Comparison of ENCODE assay signal across 10 mouse cellular contexts in the genomic region with DNA sequence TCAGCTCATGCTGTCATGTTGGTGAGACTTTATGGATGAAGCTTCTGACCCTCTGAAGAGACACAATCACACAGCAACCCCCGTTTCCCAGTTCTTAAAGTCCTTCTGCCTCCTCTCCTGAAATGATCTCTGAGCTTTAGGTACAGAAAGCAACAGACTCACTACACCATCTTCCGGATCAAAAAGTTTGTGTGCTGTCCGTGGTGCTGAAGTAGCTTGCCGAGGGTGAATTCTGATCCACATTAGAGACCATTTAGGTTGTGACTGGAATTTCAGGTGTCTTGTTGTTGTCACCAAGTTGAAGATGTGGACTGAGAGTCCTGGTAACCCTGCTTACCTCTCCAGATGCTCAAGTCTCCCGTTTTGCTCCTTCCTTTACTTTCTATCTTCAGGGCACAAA.
DNase-seq lines count a peak whose midpoint lies in the region; ATAC-seq and TF ChIP-seq lines count a peak whose summit lies in the region.
"Had no signal": no experiment of that assay in that cellular context is flagged by ENCODE, and none has a peak within 500 bp of the region (broad histone marks: within the 10 kb centered on the region; RNA-seq: fewer than 3 reads in every experiment).

No protein-coding gene starts in this region.

- no peaks in the 10 kb centered on the region for H3K36me3 ChIP-seq in kidney, adult 2 months (ENCODE audit: control insufficient read depth, insufficient read depth, low read length)
- H3K36me3 ChIP-seq in kidney, embryonic 16.5 days (ENCODE audit: insufficient read depth, low read length), result no peaks in the 10 kb centered on the region
- H3K36me3 ChIP-seq in G1E (replicated peaks), result no peaks in the 10 kb centered on the region
- H3K36me3 ChIP-seq in limb, embryonic 14.5 days (ENCODE audit: control insufficient read depth, insufficient read depth, low read length), result no peaks in the 10 kb centered on the region
- H3K36me3 ChIP-seq: heart, embryonic 13.5 days; liver, embryonic 15.5 days had no signal

- H3K27me3 ChIP-seq in kidney, adult 2 months (replicated peaks; ENCODE audit: control insufficient read depth, insufficient read depth, low read length), result no peaks in the 10 kb centered on the region
- H3K27me3 ChIP-seq in kidney, embryonic 16.5 days (ENCODE audit: insufficient read depth, low read length), result no peaks in the 10 kb centered on the region
- no peaks in the 10 kb centered on the region for H3K27me3 ChIP-seq in G1E (ENCODE audit: insufficient read depth, low read length)
- no peaks in the 10 kb centered on the region for H3K27me3 ChIP-seq in limb, embryonic 14.5 days (ENCODE audit: control insufficient read depth, insufficient read depth, low read length)
- H3K27me3 ChIP-seq: heart, embryonic 13.5 days; liver, embryonic 15.5 days had no signal

- 27% methylated on average over 5 of the region's 5 CpGs for WGBS in kidney, adult 2 months
- 25% methylated on average over 5 of the region's 5 CpGs for WGBS in kidney, embryonic 16.5 days
- 31% methylated on average over 5 of the region's 5 CpGs for WGBS in limb, embryonic 14.5 days

- H3K4me2 ChIP-seq in kidney, embryonic 16.5 days (replicated peaks; ENCODE audit: low read depth, low read length), result no peak overlapping the region
- no peak overlapping the region for H3K4me2 ChIP-seq in limb, embryonic 14.5 days (replicated peaks; ENCODE audit: low read depth, low read length, severe bottlenecking)
- H3K4me2 ChIP-seq: heart, embryonic 13.5 days; liver, embryonic 15.5 days had no signal

- no peak for ATAC-seq in kidney, embryonic 16.5 days (ENCODE audit: low FRiP score, low TSS enrichment)
- ATAC-seq in G1E (ENCODE audit: extremely low read depth, insufficient number of reproducible peaks, low FRiP score, poor library complexity, severe bottlenecking), result no peak
- no peak for ATAC-seq in limb, embryonic 14.5 days (ENCODE audit: low FRiP score, low read depth)

- no peaks in the 10 kb centered on the region for H3K9me3 ChIP-seq in kidney, embryonic 16.5 days (ENCODE audit: low read length)
- no peaks in the 10 kb centered on the region for H3K9me3 ChIP-seq in G1E (replicated peaks)
- H3K9me3 ChIP-seq in limb, embryonic 14.5 days (ENCODE audit: control insufficient read depth, low read length), result no peaks in the 10 kb centered on the region
- H3K9me3 ChIP-seq: liver, embryonic 15.5 days had no signal

- H3K27ac ChIP-seq in kidney, adult 2 months (ENCODE audit: insufficient read depth, low read depth, low read length), result no peak overlapping the region
- H3K27ac ChIP-seq in kidney, embryonic 16.5 days (ENCODE audit: low read length), result no peak overlapping the region
- no peak overlapping the region for H3K27ac ChIP-seq in limb, embryonic 14.5 days (replicated peaks; ENCODE audit: low read depth, low read length)
- H3K27ac ChIP-seq: heart, embryonic 13.5 days; liver, embryonic 15.5 days had no signal

- no peak overlapping the region for H3K9ac ChIP-seq in kidney, embryonic 16.5 days (replicated peaks; ENCODE audit: low read length)
- no peak overlapping the region for H3K9ac ChIP-seq in limb, embryonic 14.5 days (ENCODE audit: low read depth, low read length, severe bottlenecking)
- H3K9ac ChIP-seq: heart, embryonic 13.5 days; liver, embryonic 15.5 days had no signal

- DNase-seq in kidney, adult 2 months, result peak; percentile 6
- DNase-seq in G1E (ENCODE audit: low spot score), result peak; percentile 3
- DNase-seq in brain, embryonic 14.5 days (ENCODE audit: low read depth), result peak; percentile 9
- DNase-seq in limb, embryonic 14.5 days (ENCODE audit: low spot score), result peak; percentile 66
- DNase-seq in layer of hippocampus, postnatal 36 days, result no peak
- DNase-seq in layer of hippocampus, adult 9-10 months (ENCODE audit: low spot score), result no peak
- DNase-seq: right cerebral cortex, postnatal 14 days had no signal

- TF ChIP-seq CTCF in kidney, adult 2 months (conservative IDR thresholded peaks at IDR 0.05; ENCODE audit: insufficient read depth, insufficient read length, low read depth, low read length), result no peak
- TF ChIP-seq CTCF in G1E (IDR thresholded peaks at IDR 0.05; ENCODE audit: low read depth, low read length), result no peak
- TF ChIP-seq CTCF in brain, embryonic 14.5 days (IDR thresholded peaks at IDR 0.05; ENCODE audit: borderline replicate concordance, extremely low read depth, insufficient read depth, insufficient read length), result no peak

- no peaks in the 10 kb centered on the region for H3K4me1 ChIP-seq in kidney, adult 2 months (ENCODE audit: control insufficient read depth, insufficient read depth, low read length)
- H3K4me1 ChIP-seq in kidney, embryonic 16.5 days (ENCODE audit: insufficient read depth, low read length), result no peaks in the 10 kb centered on the region
- H3K4me1 ChIP-seq in G1E (ENCODE audit: insufficient read depth, low read depth, low read length), result no peaks in the 10 kb centered on the region
- no peaks in the 10 kb centered on the region for H3K4me1 ChIP-seq in limb, embryonic 14.5 days (ENCODE audit: control insufficient read depth, insufficient read depth, low read length)
- H3K4me1 ChIP-seq: heart, embryonic 13.5 days; liver, embryonic 15.5 days had no signal

- no peak overlapping the region for H3K4me3 ChIP-seq in kidney, adult 2 months (ENCODE audit: insufficient read depth, low read depth, low read length)
- no peak overlapping the region for H3K4me3 ChIP-seq in kidney, embryonic 16.5 days (ENCODE audit: low read length)
- no peak overlapping the region for H3K4me3 ChIP-seq in G1E (ENCODE audit: low read depth, low read length)
- no peak overlapping the region for H3K4me3 ChIP-seq in limb, embryonic 14.5 days (replicated peaks; ENCODE audit: low read length)
- H3K4me3 ChIP-seq: heart, embryonic 13.5 days; liver, embryonic 15.5 days had no signal

- TF ChIP-seq POLR2A in kidney, adult 2 months (IDR thresholded peaks at IDR 0.05; ENCODE audit: low read depth, low read length), result no peak
- no peak for TF ChIP-seq POLR2A in brain, embryonic 14.5 days (IDR thresholded peaks at IDR 0.05; ENCODE audit: borderline replicate concordance, extremely low read depth, insufficient read depth, insufficient read length, poor library complexity, severe bottlenecking)
- no peak for TF ChIP-seq POLR2A in limb, embryonic 14.5 days (IDR thresholded peaks at IDR 0.05; ENCODE audit: borderline replicate concordance, extremely low read depth, insufficient read depth, insufficient read length)

Comparison
In these comparisons a context has a peak if more than half of its experiments do, and no peak if none do; other contexts are left out.
1. DNase-seq: peak in kidney, adult 2 months (single experiment), G1E (single experiment), brain, embryonic 14.5 days (single experiment) and limb, embryonic 14.5 days (single experiment); none in layer of hippocampus, postnatal 36 days (0 of 2) and layer of hippocampus, adult 9-10 months (single experiment).